Mouse (Mus musculus) heart, adult 2 months (tissue): Measurements from ENCODE around the gene Cacnb1. TPM values are rescaled to one million over a fixed set of nuclear protein-coding genes. Genes with fewer than 3 reads are reported as not detected.

Experiments used
- DNase-seq, 2 experiments: peaks; one replicate each; pipeline ENCODE4 v3.0.0; 2021
- H3K27ac ChIP-seq: fragments of 200-600 bp; 2 replicates; pipeline ENCODE4 v1.8.1; 2022
- H3K27me3 ChIP-seq: fragments of 200-500 bp; 2 replicates; pipeline ENCODE4 v1.6.1; 2012; ENCODE audit warnings: mild to moderate bottlenecking, low read length, inconsistent platforms, mixed read lengths; ENCODE audit not compliant: control insufficient read depth, insufficient read depth
- H3K36me3 ChIP-seq: fragments of 200-500 bp; 2 replicates; pipeline ENCODE4 v1.6.1; 2012; ENCODE audit warnings: low read length, inconsistent platforms; ENCODE audit not compliant: control insufficient read depth, insufficient read depth
- H3K4me1 ChIP-seq: fragments of 200-500 bp; 2 replicates; pipeline ENCODE4 v1.6.1; 2011; ENCODE audit warnings: low read length; ENCODE audit not compliant: control insufficient read depth, insufficient read depth
- H3K4me3 ChIP-seq: fragments of 200-600 bp; 2 replicates; pipeline ENCODE4 v1.8.1; 2022
- H3K79me2 ChIP-seq: fragments of 200-500 bp; replicated peaks from 2 replicates; pipeline ENCODE4 v1.6.1; 2012; ENCODE audit warnings: mild to moderate bottlenecking, inconsistent platforms, low read length, moderate library complexity, mixed read lengths; ENCODE audit not compliant: control insufficient read depth, insufficient read depth
- H3K9ac ChIP-seq: fragments of 200-500 bp; 2 replicates; pipeline ENCODE4 v1.6.1; 2012; ENCODE audit warnings: low read depth, mild to moderate bottlenecking, control low read depth, inconsistent platforms, low read length, mixed read lengths
- CTCF ChIP-seq: fragments of 200-600 bp; IDR thresholded peaks from 2 replicates; pipeline ENCODE4 v1.8.1; 2022; ENCODE audit warnings: antibody characterized with exemption, mild to moderate bottlenecking, moderate library complexity
- EP300 ChIP-seq: fragments of 200-500 bp; IDR thresholded peaks from 2 replicates; pipeline ENCODE4 v1.6.1; 2011; ENCODE audit warnings: low read depth, low read length, control low read depth; ENCODE audit not compliant: insufficient read depth
- POLR2A ChIP-seq: fragments of 200-500 bp; IDR thresholded peaks from 2 replicates; pipeline ENCODE4 v1.6.1; 2011; ENCODE audit warnings: mild to moderate bottlenecking, low read depth, low read length, control low read depth; ENCODE audit not compliant: insufficient read depth
- WGBS: fragments of 180-500 bp; shearing (Covaris S2); methylation state at CpG from one replicate; pipeline ENCODE4 v1.1.7; 2018; 5-methylcytosine and 5-hydroxymethylcytosine counted together
- intact Hi-C: fragments of 180-260 bp; cut with DNase I; formaldehyde crosslinking; loops from one replicate; pipeline ENCODE4 v1.15.1; 2025
- polyA plus RNA-seq: library from polyadenylated mRNA; depleted of rRNA; stranded (reverse); fragments of >200 nt; gene quantifications from 2 replicates; pipeline ENCODE4 v1.2.3, GENCODE M21; 2012
- total RNA-seq, 2 experiments: library from RNA; stranded (reverse); gene quantifications; 2 replicates each; pipeline ENCODE4 v1.2.3; 2021

Cacnb1 gene
- total and polyA plus RNA-seq, 3 experiments, result 5.9 to 10.5 (median 6.1) TPM

DNA sequence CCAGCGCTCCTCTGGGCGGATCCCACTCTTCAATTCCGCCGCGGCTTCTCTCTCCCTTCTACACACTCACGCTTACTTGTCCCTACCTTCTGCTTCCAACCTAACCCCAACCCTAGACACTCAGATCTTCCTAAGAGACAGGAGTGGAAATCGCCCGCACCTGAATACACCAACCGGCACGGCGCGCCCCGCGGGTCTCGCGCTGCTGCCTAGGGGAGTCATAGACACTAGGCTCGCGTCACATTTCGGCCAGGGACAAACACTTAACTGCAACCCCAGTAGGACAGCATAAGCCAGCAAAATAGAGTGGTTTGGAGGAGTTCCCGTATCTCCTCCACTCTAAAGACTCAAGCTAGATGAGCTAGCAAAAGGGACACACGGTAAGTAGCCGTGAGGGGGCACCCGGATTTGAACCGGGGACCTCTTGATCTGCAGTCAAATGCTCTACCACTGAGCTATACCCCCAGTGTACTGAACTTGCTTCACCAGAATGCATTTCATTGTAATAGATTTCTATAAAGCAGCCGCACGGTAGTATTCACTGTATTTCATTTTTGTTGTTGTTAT, 34.2 kb downstream of the Cacnb1 start:
- peak; percentile 89 to 92 for DNase-seq
- under 1% methylated on average over 26 of the region's 26 CpGs for WGBS
- Histone ChIP-seq H3K4me1 (no peaks in the 10 kb centered on the region; the same call in 1 of the 2 replicates), H3K27ac (peak overlapping the region; percentile 92), H3K79me2 (no peaks in the 10 kb centered on the region), H3K36me3 (no peaks in the 10 kb centered on the region), H3K27me3 (no peaks in the 10 kb centered on the region), H3K9ac (peak overlapping the region; percentile 72), H3K4me3 (peak overlapping the region; percentile 93)
- TF ChIP-seq EP300 (peak; percentile 70; the same call in 1 of the 2 replicates), CTCF (no peak)
- intact Hi-C loops, result no loop called here

DNA sequence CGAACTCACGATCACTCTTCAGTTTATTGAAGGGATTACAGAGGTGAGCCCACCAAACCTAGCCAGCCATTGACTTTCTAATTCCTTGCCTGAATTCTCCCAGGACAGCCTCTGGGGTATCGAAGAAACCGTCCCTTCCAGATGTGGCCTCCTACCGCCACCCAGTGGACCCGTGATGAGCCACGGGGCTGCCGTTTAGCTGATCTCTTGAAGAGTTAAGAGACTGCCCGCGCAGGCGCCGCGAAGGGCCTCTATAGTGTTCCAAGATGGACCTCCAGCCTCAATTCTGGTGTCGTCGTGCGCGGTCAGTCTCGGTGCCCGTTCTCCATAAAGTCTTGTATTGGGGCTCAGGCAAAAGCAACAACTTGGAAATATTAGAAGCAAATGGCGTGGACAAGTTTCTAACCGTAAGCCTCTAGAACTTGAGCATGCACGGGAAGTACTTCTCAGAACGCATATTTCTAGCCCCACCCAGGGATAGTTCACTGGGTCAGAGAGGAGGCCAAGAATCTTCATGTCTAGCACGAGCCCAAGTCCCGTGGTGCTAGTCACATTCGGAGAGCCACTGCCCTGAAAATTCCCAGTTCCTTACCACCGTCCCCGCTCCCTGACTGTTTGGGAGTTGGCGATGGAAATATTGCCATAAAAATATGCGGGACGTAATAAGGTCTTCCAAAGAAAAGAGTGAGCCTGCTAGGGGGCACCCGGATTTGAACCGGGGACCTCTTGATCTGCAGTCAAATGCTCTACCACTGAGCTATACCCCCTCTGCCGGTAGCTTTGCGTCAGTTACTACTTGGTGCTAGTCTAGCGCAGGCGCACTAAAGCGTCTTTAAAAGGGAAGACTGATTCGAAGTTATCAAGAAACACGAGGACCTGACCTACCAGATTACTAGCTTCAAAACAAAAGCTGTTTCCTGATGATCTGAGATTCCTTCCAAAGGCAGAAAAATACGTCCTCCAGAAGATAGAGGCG, 35.0 kb downstream of the Cacnb1 start:
- peak overlapping the region; percentile 93 for H3K4me3 ChIP-seq
- H3K27me3 ChIP-seq, result no peaks in the 10 kb centered on the region
- TF ChIP-seq POLR2A (peak; percentile 78), CTCF (peak; percentile 91), EP300 (peak; percentile 98)
- H3K79me2 ChIP-seq, result no peaks in the 10 kb centered on the region
- peak; percentile 94 to 97 for DNase-seq
- WGBS, result under 1% methylated on average over 42 of the region's 42 CpGs
- intact Hi-C loops, result loop anchor here (1.0 to 2.0 kb wide), 3 partner anchors 51 to 195 kb away; no protein-coding TSS in a partner anchor
- H3K36me3 ChIP-seq, result no peaks in the 10 kb centered on the region
- no peaks in the 10 kb centered on the region; the same call in 1 of the 2 replicates for H3K4me1 ChIP-seq
- H3K27ac ChIP-seq, result peak overlapping the region; percentile 92
- peak overlapping the region; percentile 72 for H3K9ac ChIP-seq

DNA sequence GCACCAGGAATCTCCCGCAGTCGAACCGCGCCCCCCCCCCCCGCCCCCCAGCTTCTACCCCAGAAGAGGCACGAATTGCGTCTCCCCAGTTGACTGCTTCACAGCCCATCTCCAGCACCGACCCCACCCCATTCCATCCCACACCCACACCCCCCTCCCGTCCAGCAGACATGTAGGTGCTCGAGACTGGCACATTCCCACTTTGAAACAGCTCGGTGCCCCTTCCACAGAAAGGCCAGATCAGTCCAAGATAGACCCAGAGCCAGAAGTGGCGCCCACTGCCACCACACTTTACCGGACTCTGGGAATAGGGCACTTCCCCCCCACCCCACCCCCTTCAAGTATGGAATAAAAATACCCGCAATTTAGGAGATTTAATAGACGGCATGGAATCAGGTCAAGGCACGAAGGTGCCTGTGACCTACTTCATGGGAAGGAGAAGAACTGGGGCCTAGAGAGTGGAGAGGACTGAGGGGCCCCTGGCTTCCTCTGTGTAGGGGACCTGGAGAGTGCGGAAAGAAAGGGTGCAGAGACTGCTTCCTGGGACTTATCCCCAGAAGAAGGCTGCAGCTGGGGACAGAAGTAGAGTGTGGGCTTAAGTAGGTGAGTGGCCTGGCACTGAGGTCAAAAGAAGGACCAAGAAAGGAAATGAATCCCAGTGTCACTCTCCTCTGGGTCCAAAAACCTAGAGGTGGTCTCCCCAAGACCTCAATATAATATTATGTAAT, 35.9 kb downstream of the Cacnb1 start:
- peak in 1 of 2 experiments; percentile 43 for DNase-seq
- Histone ChIP-seq H3K4me1 (no peaks in the 10 kb centered on the region; the same call in 1 of the 2 replicates), H3K9ac (no peak overlapping the region; the same call in 1 of the 2 replicates), H3K36me3 (no peaks in the 10 kb centered on the region), H3K4me3 (peak overlapping the region; percentile 93), H3K79me2 (no peaks in the 10 kb centered on the region), H3K27me3 (no peaks in the 10 kb centered on the region), H3K27ac (peak overlapping the region; percentile 92)
- intact Hi-C loops, result loop anchor here (1.0 to 2.0 kb wide), 3 partner anchors 50 to 194 kb away; no protein-coding TSS in a partner anchor
- TF ChIP-seq POLR2A, result no peak
- no peak for TF ChIP-seq EP300
- no peak for TF ChIP-seq CTCF
- WGBS, result 29% methylated on average over 17 of the region's 17 CpGs

DNA sequence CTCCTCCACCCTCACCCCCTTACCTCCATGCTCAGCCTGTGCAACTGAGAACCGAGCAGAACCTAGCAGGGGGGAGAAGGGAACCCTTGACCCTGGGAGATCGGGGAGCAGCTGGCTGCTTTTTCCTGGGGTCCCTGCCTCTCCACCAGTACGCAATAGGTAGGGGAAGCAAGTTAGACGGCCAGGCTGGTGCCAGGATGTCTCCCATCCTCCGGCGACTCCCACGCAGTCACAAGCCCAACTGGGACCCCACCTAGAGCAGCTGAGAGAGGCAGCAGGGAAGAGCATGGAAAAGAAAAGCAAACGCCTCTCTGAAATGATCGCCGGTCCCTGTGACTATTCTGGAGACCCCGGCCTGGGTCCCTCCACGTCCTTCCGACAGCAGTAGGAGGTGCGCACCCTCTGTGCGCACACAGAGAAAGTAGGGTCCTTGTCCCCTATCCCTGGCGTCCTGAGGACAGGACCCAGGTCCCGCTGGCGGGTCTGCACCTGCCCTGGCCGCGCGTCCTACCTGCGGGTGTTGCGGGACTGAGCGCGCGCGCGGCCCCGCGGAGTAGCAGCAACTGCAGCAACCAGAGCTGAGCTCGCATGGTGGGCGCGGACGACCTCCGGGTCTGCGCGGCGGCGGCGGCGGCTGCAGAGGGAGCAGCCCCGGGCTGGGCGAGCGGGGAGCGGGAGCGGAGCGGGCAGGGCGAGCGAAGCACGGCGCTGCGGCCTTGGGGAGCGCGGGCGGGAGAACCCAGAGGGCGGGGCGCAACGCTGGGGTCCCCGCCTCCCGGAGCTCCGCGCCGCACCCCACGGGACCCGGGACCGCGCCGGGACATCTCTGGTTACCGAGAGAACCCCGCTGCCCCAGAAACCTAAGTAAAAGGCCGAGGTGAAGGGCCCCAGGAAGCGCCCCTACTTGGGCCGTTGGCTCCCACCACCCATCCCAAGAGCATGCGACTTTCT, 36.8 kb downstream of the Cacnb1 start, which contains the start of gene Plxdc1:
Plxdc1 (minus strand) TSS at position 718 of the 951 bp plus-strand sequence.
- Histone ChIP-seq H3K27ac (peak within 1 kb of the TSS; percentile 92), H3K79me2 (no peaks in the 10 kb centered on the region), H3K36me3 (no peaks in the 10 kb centered on the region), H3K9ac (peak within 1 kb of the TSS; percentile 90), H3K4me3 (peak within 1 kb of the TSS; percentile 93), H3K27me3 (no peaks in the 10 kb centered on the region), H3K4me1 (peaks cover 1% of the 10 kb centered on the region; the same call in 1 of the 2 replicates)
- peak; percentile 75 to 80 for DNase-seq
- intact Hi-C loops, result loop anchor here (2.0 kb wide), 2 partner anchors 49 to 193 kb away; no protein-coding TSS in a partner anchor
- TF ChIP-seq POLR2A, result no peak
- no peak for TF ChIP-seq EP300
- no peak for TF ChIP-seq CTCF
- 4% methylated on average over 74 of the region's 74 CpGs for WGBS

DNA sequence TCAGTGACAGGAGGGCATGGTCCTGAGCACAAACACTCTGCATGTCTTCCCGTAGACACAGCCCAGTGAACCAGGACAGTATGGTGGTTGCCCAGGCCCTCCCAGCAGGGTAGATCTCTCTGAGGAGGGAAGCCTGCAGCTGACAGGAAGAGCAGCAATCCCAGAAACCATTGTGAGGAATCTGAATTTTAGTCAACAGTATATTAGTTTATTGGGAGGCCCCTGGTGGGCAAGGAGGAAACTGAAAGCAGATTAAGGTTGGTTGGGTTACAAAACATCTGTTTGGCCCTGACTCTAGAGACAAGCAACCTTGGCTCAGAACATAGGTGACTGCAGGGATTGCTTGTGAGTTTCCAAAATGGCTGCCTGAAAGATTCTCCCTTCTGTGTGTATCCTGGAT, 38.9 kb downstream of the Cacnb1 start:
- Histone ChIP-seq H3K79me2 (no peaks in the 10 kb centered on the region), H3K4me3 (no peak overlapping the region), H3K4me1 (peaks cover 6% of the 10 kb centered on the region), H3K9ac (no peak overlapping the region), H3K36me3 (no peaks in the 10 kb centered on the region), H3K27ac (no peak overlapping the region), H3K27me3 (no peaks in the 10 kb centered on the region)
- no peak for DNase-seq
- TF ChIP-seq CTCF (no peak), POLR2A (no peak), EP300 (no peak)
- intact Hi-C loops, result no loop called here
- 78% methylated on average over 1 of the region's 1 CpGs for WGBS
